Mouse (Mus musculus) kidney, adult 8-10 months (tissue): ENCODE data around the gene Hspa5.
"Not testable (repeated sequence)": the region's sequence is repeated elsewhere in the genome, so short reads cannot be mapped to it uniquely, and the experiment has no call there.

ENCODE experiments used
- DNase-seq, 2 experiments: peaks; one replicate each; pipeline ENCODE4 v3.0.0; 2022

Gene Hspa5

GRCm38 (mm10) chr2:34771368-34772226, at the start of gene Hspa5:
Gene Hspa5 (plus strand): TSS chr2:34771970.
- peak; percentile 100 for DNase-seq

GRCm38 (mm10) chr2:34725269-34725668, 46.5 kb upstream of the Hspa5 start:
- no peak for DNase-seq

- no peak for DNase-seq
Measured at GRCm38 (mm10) chr2:34727045-34727728, 44.6 kb upstream of the Hspa5 start.

- no peak for DNase-seq
Measured at GRCm38 (mm10) chr2:34736626-34737025, 35.1 kb upstream of the Hspa5 start.

- no peak for DNase-seq
Measured at GRCm38 (mm10) chr2:34737911-34738310, 33.9 kb upstream of the Hspa5 start.

GRCm38 (mm10) chr2:34739684-34740391, 31.9 kb upstream of the Hspa5 start:
- no peak for DNase-seq

- no peak for DNase-seq
Measured at GRCm38 (mm10) chr2:34741390-34742159, 30.2 kb upstream of the Hspa5 start.

- no peak for DNase-seq
Measured at GRCm38 (mm10) chr2:34742675-34743074, 29.1 kb upstream of the Hspa5 start.

- no peak for DNase-seq
Measured at GRCm38 (mm10) chr2:34744476-34744875, 27.3 kb upstream of the Hspa5 start.

- no peak for DNase-seq
Measured at GRCm38 (mm10) chr2:34745673-34746072, 26.1 kb upstream of the Hspa5 start.

- no peak for DNase-seq
Measured at GRCm38 (mm10) chr2:34748479-34748878, 23.3 kb upstream of the Hspa5 start.

- DNase-seq, result no peak
Measured at GRCm38 (mm10) chr2:34750245-34750644, 21.5 kb upstream of the Hspa5 start.

GRCm38 (mm10) chr2:34753811-34754550, 17.8 kb upstream of the Hspa5 start:
- peak; percentile 84 for DNase-seq

GRCm38 (mm10) chr2:34754551-34755358, 17.0 kb upstream of the Hspa5 start, which contains the start of gene Gapvd1:
Gene Gapvd1 (minus strand): TSS chr2:34755232.
- peak in 1 of 2 experiments; percentile 33 for DNase-seq

GRCm38 (mm10) chr2:34757341-34757740, 14.4 kb upstream of the Hspa5 start:
- no peak for DNase-seq

GRCm38 (mm10) chr2:34761272-34761671, 10.5 kb upstream of the Hspa5 start:
- not testable (repeated sequence) for DNase-seq

- DNase-seq, result no peak
Measured at GRCm38 (mm10) chr2:34762174-34762573, 9.6 kb upstream of the Hspa5 start.

GRCm38 (mm10) chr2:34762872-34763271, 8.9 kb upstream of the Hspa5 start:
- DNase-seq, result no peak

GRCm38 (mm10) chr2:34764801-34765200, 7.0 kb upstream of the Hspa5 start:
- DNase-seq, result no peak

- DNase-seq, result no peak
Measured at GRCm38 (mm10) chr2:34770049-34770448, 1.7 kb upstream of the Hspa5 start.

- DNase-seq, result no peak
Measured at GRCm38 (mm10) chr2:34770951-34771350, 819 bp upstream of the Hspa5 start.
